Mouse (Mus musculus) forebrain, embryonic 16.5 days (tissue): ENCODE results near the gene Tubd1. TPM values are rescaled to one million over a fixed set of nuclear protein-coding genes. Genes with fewer than 3 reads are reported as not detected.

Experiments
- ATAC-seq: fragments of 200-750 bp; cut with Nextera tagmentation; 2 replicates; pipeline ENCODE4 v1.8.0; 2017; ENCODE audit warnings: mild to moderate bottlenecking, moderate library complexity
- H3K27ac ChIP-seq: fragments of 300-500 bp; sonication (generic); 2 replicates; pipeline ENCODE4 v1.5.1; 2014; ENCODE audit warnings: low read length, control low read depth
- H3K27me3 ChIP-seq: fragments of 300-500 bp; sonication (generic); replicated peaks from 2 replicates; pipeline ENCODE4 v1.6.1; 2014; ENCODE audit warnings: low read length; ENCODE audit not compliant: control insufficient read depth, insufficient read depth
- H3K36me3 ChIP-seq: fragments of 300-500 bp; sonication (generic); 2 replicates; pipeline ENCODE4 v1.6.1; 2014; ENCODE audit not compliant: control insufficient read depth, insufficient read depth
- H3K4me1 ChIP-seq: fragments of 300-500 bp; sonication (generic); replicated peaks from 2 replicates; pipeline ENCODE4 v1.6.1; 2014; ENCODE audit warnings: low read length; ENCODE audit not compliant: control insufficient read depth, insufficient read depth
- H3K4me2 ChIP-seq: fragments of 300-500 bp; sonication (generic); 2 replicates; pipeline ENCODE4 v1.6.1; 2014; ENCODE audit warnings: mild to moderate bottlenecking, low read length, control low read depth
- H3K4me3 ChIP-seq: fragments of 300-500 bp; sonication (generic); replicated peaks from 2 replicates; pipeline ENCODE4 v1.5.1; 2014; ENCODE audit warnings: mild to moderate bottlenecking, low read length, control low read depth
- H3K9ac ChIP-seq: fragments of 300-500 bp; sonication (generic); replicated peaks from 2 replicates; pipeline ENCODE4 v1.6.1; 2014; ENCODE audit warnings: low read depth, low read length, control low read depth
- H3K9me3 ChIP-seq: fragments of 300-500 bp; sonication (generic); 2 replicates; pipeline ENCODE4 v1.6.1; 2016; ENCODE audit warnings: low read length; ENCODE audit not compliant: control insufficient read depth
- WGBS: fragments of 180-500 bp; shearing (Covaris S2); extraction: QIAGEN DNeasy Blood & Tissue Kit; methylation state at CpG from one replicate; pipeline ENCODE4 v1.1.7; 2014; 5-methylcytosine and 5-hydroxymethylcytosine counted together
- polyA plus RNA-seq: library from polyadenylated mRNA; unstranded; fragments of >200 nt; fragmentation: Nextera tagmentation; extraction: Ambion mirVana; gene quantifications from 2 replicates; pipeline ENCODE4 v1.2.1, GENCODE M21; 2015

The Tubd1 gene
- polyA plus RNA-seq, 1 experiment from 2014 or later, result 11.3 TPM

GRCm38 (mm10) chr11:86545556-86545955 is 765 bp downstream of the Tubd1 start:
- Histone ChIP-seq H3K36me3 (no peaks in the 10 kb centered on the region), H3K27me3 (no peaks in the 10 kb centered on the region), H3K9ac (peak overlapping the region; percentile 24; the same call in 1 of the 2 replicates), H3K4me1 (peaks cover 15% of the 10 kb centered on the region), H3K4me2 (peak overlapping the region; percentile 72), H3K27ac (no peak overlapping the region), H3K9me3 (no peaks in the 10 kb centered on the region), H3K4me3 (peak overlapping the region; percentile 93)
- WGBS, result 82% methylated on average over 8 of the region's 8 CpGs
- no peak for ATAC-seq

GRCm38 (mm10) chr11:86547412-86547811 is 2.6 kb downstream of the Tubd1 start:
- no peak overlapping the region for H3K9ac ChIP-seq
- H3K9me3 ChIP-seq, result no peaks in the 10 kb centered on the region
- H3K4me1 ChIP-seq, result peaks cover 15% of the 10 kb centered on the region
- ATAC-seq, result no peak
- no peak overlapping the region for H3K27ac ChIP-seq
- H3K36me3 ChIP-seq, result no peaks in the 10 kb centered on the region
- no peak overlapping the region for H3K4me2 ChIP-seq
- no peaks in the 10 kb centered on the region for H3K27me3 ChIP-seq
- no peak overlapping the region for H3K4me3 ChIP-seq
- 89% methylated on average over 1 of the region's 1 CpGs for WGBS

- Histone ChIP-seq H3K27me3 (no peaks in the 10 kb centered on the region), H3K27ac (no peak overlapping the region), H3K36me3 (peaks cover 4% of the 10 kb centered on the region; the same call in 1 of the 2 replicates), H3K4me2 (no peak overlapping the region), H3K9ac (no peak overlapping the region), H3K4me3 (no peak overlapping the region), H3K9me3 (no peaks in the 10 kb centered on the region), H3K4me1 (no peaks in the 10 kb centered on the region)
- 91% methylated on average over 6 of the region's 6 CpGs for WGBS
- ATAC-seq, result no peak
Measured at GRCm38 (mm10) chr11:86553525-86553924, 8.7 kb downstream of the Tubd1 start.

GRCm38 (mm10) chr11:86558258-86558657 is 13.5 kb downstream of the Tubd1 start:
- no peak for ATAC-seq
- H3K4me2 ChIP-seq, result no peak overlapping the region
- H3K9ac ChIP-seq, result no peak overlapping the region
- WGBS, result 87% methylated on average over 4 of the region's 4 CpGs
- H3K36me3 ChIP-seq, result peaks cover 4% of the 10 kb centered on the region; the same call in 1 of the 2 replicates
- no peaks in the 10 kb centered on the region for H3K9me3 ChIP-seq
- H3K4me3 ChIP-seq, result no peak overlapping the region
- no peaks in the 10 kb centered on the region for H3K4me1 ChIP-seq
- H3K27me3 ChIP-seq, result no peaks in the 10 kb centered on the region
- H3K27ac ChIP-seq, result no peak overlapping the region

GRCm38 (mm10) chr11:86568425-86568824 is 23.6 kb downstream of the Tubd1 start:
- H3K27ac ChIP-seq, result no peak overlapping the region
- no peak overlapping the region for H3K4me2 ChIP-seq
- no peaks in the 10 kb centered on the region for H3K4me1 ChIP-seq
- no peaks in the 10 kb centered on the region for H3K27me3 ChIP-seq
- 74% methylated on average over 3 of the region's 3 CpGs for WGBS
- no peak for ATAC-seq
- H3K9me3 ChIP-seq, result no peaks in the 10 kb centered on the region
- H3K9ac ChIP-seq, result no peak overlapping the region
- H3K36me3 ChIP-seq, result no peaks in the 10 kb centered on the region
- H3K4me3 ChIP-seq, result no peak overlapping the region

- 87% methylated on average over 9 of the region's 9 CpGs for whole genome bisulfite sequencing
- no peaks in the 10 kb centered on the region for H3K27me3 ChIP-seq
- H3K4me3 ChIP-seq, result no peak overlapping the region
- H3K27ac ChIP-seq, result no peak overlapping the region
- H3K9me3 ChIP-seq, result no peaks in the 10 kb centered on the region
- H3K4me1 ChIP-seq, result no peaks in the 10 kb centered on the region
- H3K4me2 ChIP-seq, result no peak overlapping the region
- no peaks in the 10 kb centered on the region for H3K36me3 ChIP-seq
- no peak overlapping the region for H3K9ac ChIP-seq
- no peak for ATAC-seq
Measured at GRCm38 (mm10) chr11:86570261-86570746, 25.5 kb downstream of the Tubd1 start.

DNA sequence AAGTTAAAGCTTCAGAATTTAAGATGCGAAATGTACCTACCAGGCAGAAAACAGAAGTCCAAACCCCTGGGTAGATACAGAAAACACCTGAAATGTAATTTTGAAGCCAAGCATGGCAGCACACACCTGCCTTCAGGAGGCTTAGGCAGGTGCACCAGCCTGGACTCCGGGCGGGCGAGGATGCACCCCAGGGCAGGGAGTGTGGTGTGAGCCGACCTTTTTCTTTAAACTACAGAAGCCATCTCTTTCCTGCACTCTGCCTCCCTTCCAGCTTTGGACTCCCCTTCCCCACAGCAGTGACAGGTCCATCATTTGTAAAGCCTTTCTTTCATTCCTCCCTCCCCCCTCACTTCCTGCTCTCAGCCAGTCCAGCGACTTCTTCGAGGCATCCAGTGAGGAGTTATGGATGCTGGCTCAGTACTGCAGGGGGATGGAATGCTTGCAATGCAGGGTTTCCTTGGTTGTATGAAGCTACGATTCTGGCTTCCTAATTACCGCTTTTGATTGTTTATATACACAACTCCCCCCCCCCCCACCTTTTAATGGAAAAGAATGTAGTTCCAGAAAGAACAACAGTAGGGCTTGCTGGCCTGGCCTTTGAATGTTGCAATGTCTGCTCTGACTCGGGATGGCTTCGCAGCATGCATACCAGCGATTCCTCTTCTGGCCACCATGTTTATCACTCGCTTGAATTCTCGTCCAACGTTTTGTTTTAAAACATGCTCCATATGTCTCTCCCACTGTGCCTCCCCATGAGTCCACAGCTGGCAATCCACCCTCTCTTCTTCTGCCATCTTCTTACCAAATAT is 26.5 kb downstream of the Tubd1 start:
- WGBS, result 52% methylated on average over 15 of the region's 15 CpGs
- Histone ChIP-seq H3K36me3 (no peaks in the 10 kb centered on the region), H3K4me3 (no peak overlapping the region), H3K27me3 (no peaks in the 10 kb centered on the region), H3K4me2 (no peak overlapping the region), H3K4me1 (no peaks in the 10 kb centered on the region), H3K27ac (no peak overlapping the region), H3K9ac (no peak overlapping the region), H3K9me3 (no peaks in the 10 kb centered on the region)
- ATAC-seq, result no peak

DNA sequence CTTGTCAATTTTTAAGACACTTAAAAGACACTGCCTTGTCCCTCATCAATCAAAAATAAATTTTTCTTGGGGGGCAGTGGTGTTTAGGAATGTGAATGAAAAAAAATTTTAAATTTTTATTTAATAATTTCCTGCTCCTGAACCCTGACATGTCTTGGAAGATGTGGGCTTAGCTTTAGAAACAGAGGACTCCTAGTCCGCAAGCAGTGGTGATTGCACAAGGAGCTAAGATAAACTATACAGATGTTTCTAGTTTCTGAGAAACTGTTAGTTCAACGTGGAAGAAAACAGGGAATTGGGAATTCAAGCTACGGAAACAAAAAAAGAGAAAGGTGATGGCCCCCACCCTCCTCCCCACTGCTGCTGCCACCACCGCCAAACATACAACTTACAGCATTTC is 27.1 kb downstream of the Tubd1 start:
- Histone ChIP-seq H3K4me3 (no peak overlapping the region), H3K9ac (no peak overlapping the region), H3K9me3 (no peaks in the 10 kb centered on the region), H3K27ac (no peak overlapping the region), H3K36me3 (no peaks in the 10 kb centered on the region), H3K27me3 (no peaks in the 10 kb centered on the region), H3K4me1 (no peaks in the 10 kb centered on the region), H3K4me2 (no peak overlapping the region)
- 87% methylated on average over 4 of the region's 4 CpGs for WGBS
- no peak for ATAC-seq

- WGBS, result 79% methylated on average over 2 of the region's 2 CpGs
- Histone ChIP-seq H3K4me1 (no peaks in the 10 kb centered on the region), H3K4me3 (no peak overlapping the region), H3K36me3 (no peaks in the 10 kb centered on the region), H3K9me3 (no peaks in the 10 kb centered on the region), H3K4me2 (no peak overlapping the region), H3K27me3 (no peaks in the 10 kb centered on the region), H3K9ac (no peak overlapping the region), H3K27ac (no peak overlapping the region)
- no peak for ATAC-seq
Measured at GRCm38 (mm10) chr11:86572623-86573022, 27.8 kb downstream of the Tubd1 start.
